Mouse (Mus musculus) heart, embryonic 13.5 days (tissue): Measurements from ENCODE around the gene Pspn. TPM values are rescaled to one million over a fixed set of nuclear protein-coding genes. Genes with fewer than 3 reads are reported as not detected.

Experiments used
- ATAC-seq: fragments of 200-750 bp; cut with Nextera tagmentation; 2 replicates; pipeline ENCODE4 v1.8.0; 2017; ENCODE audit warnings: moderate TSS enrichment; ENCODE audit not compliant: insufficient number of reproducible peaks, low FRiP score, low TSS enrichment; ENCODE audit errors: extremely low read depth
- H3K27ac ChIP-seq: fragments of 300-500 bp; sonication (generic); replicated peaks from 2 replicates; pipeline ENCODE4 v1.5.1; 2015; ENCODE audit warnings: moderate library complexity, mild to moderate bottlenecking, inconsistent platforms
- H3K27me3 ChIP-seq: fragments of 300-500 bp; sonication (generic); replicated peaks from 2 replicates; pipeline ENCODE4 v1.6.1; 2015; ENCODE audit warnings: mild to moderate bottlenecking, inconsistent platforms
- H3K36me3 ChIP-seq: fragments of 300-500 bp; sonication (generic); 2 replicates; pipeline ENCODE4 v1.6.1; 2015; ENCODE audit warnings: mild to moderate bottlenecking, inconsistent platforms
- H3K4me1 ChIP-seq: fragments of 300-500 bp; sonication (generic); 2 replicates; pipeline ENCODE4 v1.6.1; 2015; ENCODE audit warnings: inconsistent platforms
- H3K4me2 ChIP-seq: fragments of 300-500 bp; sonication (generic); 2 replicates; pipeline ENCODE4 v1.6.1; 2015; ENCODE audit warnings: inconsistent platforms, mild to moderate bottlenecking, moderate library complexity
- H3K4me3 ChIP-seq: fragments of 300-500 bp; sonication (generic); 2 replicates; pipeline ENCODE4 v1.5.1; 2015; ENCODE audit warnings: moderate library complexity, mild to moderate bottlenecking, inconsistent platforms
- H3K9ac ChIP-seq: fragments of 300-500 bp; sonication (generic); 2 replicates; pipeline ENCODE4 v1.6.1; 2015; ENCODE audit warnings: inconsistent platforms, mild to moderate bottlenecking, moderate library complexity
- H3K9me3 ChIP-seq: fragments of 300-500 bp; sonication (generic); 2 replicates; pipeline ENCODE4 v1.6.1; 2016; ENCODE audit warnings: inconsistent platforms
- WGBS: fragments of 180-500 bp; shearing (Covaris S2); methylation state at CpG from one replicate; pipeline ENCODE4 v1.1.7; 2015; ENCODE audit warnings: mixed read lengths; 5-methylcytosine and 5-hydroxymethylcytosine counted together
- polyA plus RNA-seq: library from polyadenylated mRNA; unstranded; fragments of >200 nt; fragmentation: Nextera tagmentation; extraction: Ambion mirVana; gene quantifications from 2 replicates; pipeline ENCODE4 v1.2.1, GENCODE M21; 2015

The Pspn gene
- polyA plus RNA-seq, 1 experiment from 2014 or later, result 0.35 TPM

- H3K4me2 ChIP-seq, result no peak overlapping the region
- ATAC-seq, result no peak
- H3K4me3 ChIP-seq, result no peak overlapping the region
- no peak overlapping the region for H3K27ac ChIP-seq
- no peak overlapping the region for H3K9ac ChIP-seq
- H3K36me3 ChIP-seq, result no peaks in the 10 kb centered on the region
- no peaks in the 10 kb centered on the region for H3K9me3 ChIP-seq
- H3K27me3 ChIP-seq, result 0 out of 2 replicates have a peak, but pooled peaks cover 4% of the 10 kb centered on the region
- no peaks in the 10 kb centered on the region for H3K4me1 ChIP-seq
- 41% methylated on average over 6 of the region's 8 CpGs for WGBS
Observed at GRCm38 (mm10) chr17:56979524-56979923, 20.3 kb downstream of the Pspn start.

GRCm38 (mm10) chr17:56976531-56977390 is 23.1 kb downstream of the Pspn start:
- no peaks in the 10 kb centered on the region for H3K4me1 ChIP-seq
- 54% methylated on average over 8 of the region's 8 CpGs for WGBS

GRCm38 (mm10) chr17:56975391-56975790 is 24.4 kb downstream of the Pspn start:
- Histone ChIP-seq H3K27me3 (peaks cover 18% of the 10 kb centered on the region), H3K36me3 (no peaks in the 10 kb centered on the region)
- WGBS, result 61% methylated on average over 3 of the region's 3 CpGs

More at GRCm38 (mm10) chr17:56976531-56977390, 23.1 kb downstream of the Pspn start:
- no peak overlapping the region for H3K4me2 ChIP-seq
- 0 out of 2 replicates have a peak, but pooled peaks cover 7% of the 10 kb centered on the region for H3K27me3 ChIP-seq
- H3K9ac ChIP-seq, result no peak overlapping the region
- H3K27ac ChIP-seq, result no peak overlapping the region
- H3K9me3 ChIP-seq, result no peaks in the 10 kb centered on the region
- no peaks in the 10 kb centered on the region for H3K36me3 ChIP-seq
- no peak for ATAC-seq
- no peak overlapping the region for H3K4me3 ChIP-seq

GRCm38 (mm10) chr17:56974708-56975240 is 25.0 kb downstream of the Pspn start:
- Histone ChIP-seq H3K27ac (no peak overlapping the region), H3K9ac (no peak overlapping the region), H3K4me1 (no peaks in the 10 kb centered on the region), H3K9me3 (no peaks in the 10 kb centered on the region), H3K4me2 (no peak overlapping the region), H3K4me3 (no peak overlapping the region), H3K36me3 (no peaks in the 10 kb centered on the region), H3K27me3 (peaks cover 24% of the 10 kb centered on the region)
- WGBS, result 75% methylated on average over 5 of the region's 5 CpGs
- ATAC-seq, result no peak

More at GRCm38 (mm10) chr17:56975391-56975790, 24.4 kb downstream of the Pspn start:
- H3K4me3 ChIP-seq, result no peak overlapping the region
- H3K9ac ChIP-seq, result no peak overlapping the region
- H3K4me1 ChIP-seq, result no peaks in the 10 kb centered on the region
- H3K4me2 ChIP-seq, result no peak overlapping the region
- ATAC-seq, result no peak
- no peak overlapping the region for H3K27ac ChIP-seq
- no peaks in the 10 kb centered on the region for H3K9me3 ChIP-seq

GRCm38 (mm10) chr17:56973956-56974707 is 25.7 kb downstream of the Pspn start:
- Histone ChIP-seq H3K27me3 (peaks cover 28% of the 10 kb centered on the region), H3K9me3 (no peaks in the 10 kb centered on the region), H3K4me1 (no peaks in the 10 kb centered on the region), H3K4me2 (no peak overlapping the region), H3K27ac (no peak overlapping the region), H3K9ac (no peak overlapping the region), H3K4me3 (no peak overlapping the region), H3K36me3 (no peaks in the 10 kb centered on the region)
- 59% methylated on average over 13 of the region's 14 CpGs for WGBS
- no peak for ATAC-seq

GRCm38 (mm10) chr17:56970081-56970480 is 29.7 kb downstream of the Pspn start:
- Histone ChIP-seq H3K27me3 (peaks cover 30% of the 10 kb centered on the region), H3K9me3 (no peaks in the 10 kb centered on the region), H3K9ac (no peak overlapping the region), H3K4me2 (no peak overlapping the region), H3K27ac (no peak overlapping the region), H3K36me3 (no peaks in the 10 kb centered on the region), H3K4me1 (no peaks in the 10 kb centered on the region), H3K4me3 (no peak overlapping the region)
- ATAC-seq, result no peak
- WGBS, result 55% methylated on average over 5 of the region's 5 CpGs

GRCm38 (mm10) chr17:56969321-56969720 is 30.5 kb downstream of the Pspn start:
- ATAC-seq, result no peak
- WGBS, result 58% methylated on average over 3 of the region's 3 CpGs
- Histone ChIP-seq H3K9ac (no peak overlapping the region), H3K4me3 (no peak overlapping the region), H3K36me3 (no peaks in the 10 kb centered on the region), H3K4me1 (no peaks in the 10 kb centered on the region), H3K9me3 (no peaks in the 10 kb centered on the region), H3K27me3 (peaks cover 32% of the 10 kb centered on the region), H3K4me2 (no peak overlapping the region), H3K27ac (no peak overlapping the region)

GRCm38 (mm10) chr17:56963646-56964045 is 36.2 kb downstream of the Pspn start:
- no peak overlapping the region for H3K27ac ChIP-seq
- peaks cover 8% of the 10 kb centered on the region; the same call in 1 of the 2 replicates for H3K27me3 ChIP-seq
- WGBS, result 71% methylated on average over 6 of the region's 6 CpGs
- H3K36me3 ChIP-seq, result no peaks in the 10 kb centered on the region
- H3K4me2 ChIP-seq, result no peak overlapping the region
- H3K4me1 ChIP-seq, result no peaks in the 10 kb centered on the region
- no peak for ATAC-seq
- H3K9ac ChIP-seq, result no peak overlapping the region
- no peaks in the 10 kb centered on the region for H3K9me3 ChIP-seq
- H3K4me3 ChIP-seq, result no peak overlapping the region

- H3K4me3 ChIP-seq, result no peak overlapping the region
- no peak overlapping the region for H3K9ac ChIP-seq
- no peaks in the 10 kb centered on the region for H3K36me3 ChIP-seq
- no peak overlapping the region for H3K27ac ChIP-seq
- H3K4me1 ChIP-seq, result peaks cover 4% of the 10 kb centered on the region; the same call in 1 of the 2 replicates
- no peak overlapping the region for H3K4me2 ChIP-seq
- 67% methylated on average over 5 of the region's 5 CpGs for WGBS
- no peak for ATAC-seq
- no peaks in the 10 kb centered on the region for H3K9me3 ChIP-seq
- peaks cover 8% of the 10 kb centered on the region; the same call in 1 of the 2 replicates for H3K27me3 ChIP-seq
Observed at GRCm38 (mm10) chr17:56962642-56963405, 37.0 kb downstream of the Pspn start.

GRCm38 (mm10) chr17:56961880-56962279 is 37.9 kb downstream of the Pspn start:
- peaks cover 8% of the 10 kb centered on the region; the same call in 1 of the 2 replicates for H3K27me3 ChIP-seq
- no peak overlapping the region for H3K4me2 ChIP-seq
- 79% methylated on average over 4 of the region's 4 CpGs for WGBS
- H3K4me1 ChIP-seq, result peaks cover 4% of the 10 kb centered on the region; the same call in 1 of the 2 replicates
- H3K36me3 ChIP-seq, result no peaks in the 10 kb centered on the region
- H3K9ac ChIP-seq, result no peak overlapping the region
- no peaks in the 10 kb centered on the region for H3K9me3 ChIP-seq
- ATAC-seq, result no peak
- H3K27ac ChIP-seq, result no peak overlapping the region
- no peak overlapping the region for H3K4me3 ChIP-seq
